Mouse (Mus musculus) heart, adult 2 months (tissue): ENCODE measurements around the gene Mgat4d. TPM values are rescaled to one million over a fixed set of nuclear protein-coding genes. Genes with fewer than 3 reads are reported as not detected.

ENCODE experiments used
- DNase-seq, 2 experiments: peaks; one replicate each; pipeline ENCODE4 v3.0.0; 2021
- H3K27ac ChIP-seq: fragments of 200-600 bp; 2 replicates; pipeline ENCODE4 v1.8.1; 2022
- H3K27me3 ChIP-seq: fragments of 200-500 bp; 2 replicates; pipeline ENCODE4 v1.6.1; 2012; ENCODE audit warnings: mild to moderate bottlenecking, low read length, inconsistent platforms, mixed read lengths; ENCODE audit not compliant: control insufficient read depth, insufficient read depth
- H3K36me3 ChIP-seq: fragments of 200-500 bp; 2 replicates; pipeline ENCODE4 v1.6.1; 2012; ENCODE audit warnings: low read length, inconsistent platforms; ENCODE audit not compliant: control insufficient read depth, insufficient read depth
- H3K4me1 ChIP-seq: fragments of 200-500 bp; 2 replicates; pipeline ENCODE4 v1.6.1; 2011; ENCODE audit warnings: low read length; ENCODE audit not compliant: control insufficient read depth, insufficient read depth
- H3K4me3 ChIP-seq: fragments of 200-600 bp; 2 replicates; pipeline ENCODE4 v1.8.1; 2022
- H3K79me2 ChIP-seq: fragments of 200-500 bp; replicated peaks from 2 replicates; pipeline ENCODE4 v1.6.1; 2012; ENCODE audit warnings: mild to moderate bottlenecking, inconsistent platforms, low read length, moderate library complexity, mixed read lengths; ENCODE audit not compliant: control insufficient read depth, insufficient read depth
- H3K9ac ChIP-seq: fragments of 200-500 bp; 2 replicates; pipeline ENCODE4 v1.6.1; 2012; ENCODE audit warnings: low read depth, mild to moderate bottlenecking, control low read depth, inconsistent platforms, low read length, mixed read lengths
- CTCF ChIP-seq: fragments of 200-600 bp; IDR thresholded peaks from 2 replicates; pipeline ENCODE4 v1.8.1; 2022; ENCODE audit warnings: antibody characterized with exemption, mild to moderate bottlenecking, moderate library complexity
- EP300 ChIP-seq: fragments of 200-500 bp; IDR thresholded peaks from 2 replicates; pipeline ENCODE4 v1.6.1; 2011; ENCODE audit warnings: low read depth, low read length, control low read depth; ENCODE audit not compliant: insufficient read depth
- POLR2A ChIP-seq: fragments of 200-500 bp; IDR thresholded peaks from 2 replicates; pipeline ENCODE4 v1.6.1; 2011; ENCODE audit warnings: mild to moderate bottlenecking, low read depth, low read length, control low read depth; ENCODE audit not compliant: insufficient read depth
- WGBS: fragments of 180-500 bp; shearing (Covaris S2); methylation state at CpG from one replicate; pipeline ENCODE4 v1.1.7; 2018; 5-methylcytosine and 5-hydroxymethylcytosine counted together
- intact Hi-C: fragments of 180-260 bp; cut with DNase I; formaldehyde crosslinking; loops from one replicate; pipeline ENCODE4 v1.15.1; 2025
- polyA plus RNA-seq: library from polyadenylated mRNA; depleted of rRNA; stranded (reverse); fragments of >200 nt; gene quantifications from 2 replicates; pipeline ENCODE4 v1.2.3, GENCODE M21; 2012
- total RNA-seq, 2 experiments: library from RNA; stranded (reverse); gene quantifications; 2 replicates each; pipeline ENCODE4 v1.2.3; 2021

Mgat4d gene
- total and polyA plus RNA-seq, 3 experiments: not detected

GRCm38 (mm10) chr8:83380141-83380540 lies 31.9 kb downstream of the Mgat4d start:
- WGBS: 54% methylated on average over 4 of the region's 4 CpGs
- no peaks in the 10 kb centered on the region for H3K79me2 ChIP-seq
- H3K9ac ChIP-seq: no peak overlapping the region
- no peak overlapping the region for H3K27ac ChIP-seq
- TF ChIP-seq POLR2A (no peak), EP300 (no peak), CTCF (no peak)
- no peaks in the 10 kb centered on the region for H3K36me3 ChIP-seq
- H3K4me1 ChIP-seq: no peaks in the 10 kb centered on the region
- H3K27me3 ChIP-seq: no peaks in the 10 kb centered on the region
- DNase-seq: no peak
- intact Hi-C loops: no loop called here
- H3K4me3 ChIP-seq: no peak overlapping the region

- Histone ChIP-seq H3K36me3 (no peaks in the 10 kb centered on the region), H3K27me3 (no peaks in the 10 kb centered on the region), H3K79me2 (no peaks in the 10 kb centered on the region), H3K4me3 (no peak overlapping the region), H3K4me1 (no peaks in the 10 kb centered on the region), H3K27ac (no peak overlapping the region), H3K9ac (no peak overlapping the region)
- DNase-seq: no peak
- WGBS: 72% methylated on average over 2 of the region's 2 CpGs
- TF ChIP-seq EP300 (no peak), CTCF (no peak), POLR2A (no peak)
- intact Hi-C loops: no loop called here
Measured at GRCm38 (mm10) chr8:83381016-83381415, 32.7 kb downstream of the Mgat4d start.

DNA sequence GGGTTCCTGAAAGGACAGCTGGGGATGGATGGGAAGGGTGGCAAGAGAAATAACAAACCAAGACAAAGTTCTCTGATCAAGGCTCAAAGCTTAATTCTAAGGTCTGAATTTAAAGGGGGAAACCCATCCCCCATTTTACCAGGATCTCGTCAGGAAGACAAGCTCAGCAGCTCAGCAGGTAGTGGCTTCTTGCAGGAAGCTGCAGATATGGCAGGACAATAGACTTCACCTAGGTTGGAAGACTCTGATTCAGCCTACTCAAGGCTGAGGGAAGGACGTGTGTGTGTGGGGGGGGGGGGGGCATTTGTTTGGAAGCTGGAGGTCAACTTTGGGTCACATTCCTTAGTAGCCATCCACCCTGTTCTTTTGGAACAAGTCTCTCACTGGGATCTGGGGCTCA lies 34.6 kb downstream of the Mgat4d start:
- 23% methylated on average over 2 of the region's 2 CpGs for WGBS
- DNase-seq: no peak
- Histone ChIP-seq H3K36me3 (no peaks in the 10 kb centered on the region), H3K9ac (no peak overlapping the region), H3K27ac (no peak overlapping the region), H3K27me3 (no peaks in the 10 kb centered on the region), H3K4me3 (no peak overlapping the region), H3K79me2 (no peaks in the 10 kb centered on the region), H3K4me1 (no peaks in the 10 kb centered on the region)
- TF ChIP-seq CTCF: no peak
- TF ChIP-seq POLR2A: no peak
- no peak for TF ChIP-seq EP300
- intact Hi-C loops: no loop called here

DNA sequence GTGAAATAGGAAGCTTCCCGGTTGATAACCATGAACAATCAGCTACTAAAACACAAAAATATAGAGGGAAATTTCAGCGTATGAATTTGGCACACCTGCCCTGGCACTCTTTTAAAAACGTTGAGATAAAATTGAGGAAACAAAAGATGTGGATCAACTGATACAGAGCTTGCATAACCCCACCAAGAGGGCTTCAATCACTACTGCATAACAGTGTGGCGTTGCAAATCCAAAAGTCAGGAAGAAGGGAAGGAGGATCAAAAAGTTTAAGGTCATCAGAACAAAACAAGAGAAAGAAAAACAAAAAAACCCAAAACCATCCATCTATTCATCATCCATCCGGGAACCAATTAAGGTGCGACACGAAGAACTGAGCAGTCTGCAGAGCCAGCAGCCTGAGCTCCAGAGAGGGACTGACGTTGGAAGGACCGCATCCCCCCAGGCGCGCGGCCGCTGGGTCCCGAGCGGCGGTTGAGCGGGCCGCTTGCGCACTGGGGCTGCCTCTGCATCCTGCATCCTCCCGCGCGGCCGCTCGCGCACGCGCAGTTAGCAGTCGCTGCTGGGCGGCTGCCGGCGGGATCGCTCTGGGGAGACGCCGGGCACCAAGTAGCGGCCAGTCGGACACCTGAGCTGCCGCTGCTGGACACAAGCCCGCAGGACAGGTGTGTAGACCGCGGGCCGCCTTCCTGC lies 41.2 kb downstream of the Mgat4d start, which contains the start of gene Clgn:
Gene Clgn, plus strand, starts transcription at position 552 of the 690 bp plus-strand sequence.
- H3K27ac ChIP-seq: no peak within 1 kb of the TSS
- H3K9ac ChIP-seq: no peak within 1 kb of the TSS
- peaks cover 8% of the 10 kb centered on the region for H3K27me3 ChIP-seq
- no peaks in the 10 kb centered on the region for H3K4me1 ChIP-seq
- intact Hi-C loops: no loop called here
- WGBS: 3% methylated on average over 41 of the region's 41 CpGs
- no peak within 1 kb of the TSS for H3K4me3 ChIP-seq
- peak; percentile 25 to 35 for DNase-seq
- H3K36me3 ChIP-seq: no peaks in the 10 kb centered on the region
- TF ChIP-seq EP300 (no peak), CTCF (no peak), POLR2A (no peak)
- H3K79me2 ChIP-seq: no peaks in the 10 kb centered on the region

DNA sequence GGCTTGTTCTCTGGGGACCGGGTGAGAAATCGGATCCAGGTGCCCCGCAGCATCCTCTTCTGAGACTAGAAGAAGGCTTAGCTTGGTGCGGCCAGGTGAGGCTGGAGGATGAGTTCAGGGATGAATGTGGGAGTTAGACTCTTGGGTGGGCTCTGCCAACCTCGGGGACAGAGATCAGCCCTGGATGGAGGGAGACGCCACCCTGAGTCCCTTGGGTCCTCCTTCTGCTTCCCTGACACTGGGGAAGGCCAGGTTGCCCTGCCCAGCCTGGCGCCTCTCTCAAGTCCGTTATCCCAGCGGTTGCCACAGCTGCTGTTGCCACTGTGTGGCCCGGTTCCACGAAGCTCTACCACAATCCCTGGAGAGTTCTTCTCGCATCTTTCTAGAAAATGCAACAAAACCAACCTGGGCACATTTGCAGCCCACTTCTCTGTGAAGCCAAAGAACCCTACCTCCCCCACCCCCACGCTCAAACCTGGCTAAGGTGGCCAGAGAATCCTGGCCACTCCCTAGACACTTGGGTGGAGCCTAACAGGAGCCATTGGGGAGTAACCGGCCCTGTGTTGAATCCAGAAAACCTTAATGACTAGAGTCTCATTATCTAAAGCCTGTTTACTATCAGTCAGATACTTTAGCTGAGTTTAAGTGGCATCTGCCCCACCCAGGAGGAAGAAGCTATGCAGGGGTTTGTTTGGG lies 41.9 kb downstream of the Mgat4d start:
- H3K4me3 ChIP-seq: no peak overlapping the region
- intact Hi-C loops: no loop called here
- no peak overlapping the region for H3K27ac ChIP-seq
- WGBS: 10% methylated on average over 14 of the region's 14 CpGs
- H3K79me2 ChIP-seq: no peaks in the 10 kb centered on the region
- TF ChIP-seq POLR2A (no peak), EP300 (no peak), CTCF (no peak)
- H3K4me1 ChIP-seq: no peaks in the 10 kb centered on the region
- no peak for DNase-seq
- peaks cover 8% of the 10 kb centered on the region for H3K27me3 ChIP-seq
- H3K9ac ChIP-seq: no peak overlapping the region
- H3K36me3 ChIP-seq: no peaks in the 10 kb centered on the region

GRCm38 (mm10) chr8:83392521-83392920 lies 44.2 kb downstream of the Mgat4d start:
- no peak for DNase-seq
- Histone ChIP-seq H3K36me3 (no peaks in the 10 kb centered on the region), H3K27me3 (peaks cover 8% of the 10 kb centered on the region), H3K9ac (no peak overlapping the region), H3K4me3 (no peak overlapping the region), H3K27ac (no peak overlapping the region), H3K4me1 (no peaks in the 10 kb centered on the region), H3K79me2 (no peaks in the 10 kb centered on the region)
- 65% methylated on average over 1 of the region's 1 CpGs for WGBS
- TF ChIP-seq EP300 (no peak), CTCF (no peak), POLR2A (no peak)
- intact Hi-C loops: no loop called here
